Mouse (Mus musculus): Measurements from ENCODE around the gene Msln. TPM values are rescaled to one million over a fixed set of nuclear protein-coding genes. Genes with fewer than 3 reads are reported as not detected.

Msln gene
- total and polyA plus RNA-seq, 3 experiments: not detected

GRCm38 (mm10) chr17:25755627-25756377, 1.6 kb upstream of the Msln start:
- H3K4me1 ChIP-seq (ENCODE audit: control insufficient read depth in 1 of 2, insufficient read depth in 2 of 2, low read length in 2 of 2): no peaks in the 10 kb centered on the region
- H3K4me3 ChIP-seq (ENCODE audit: control insufficient read depth in 1 of 2, insufficient read depth in 1 of 2, low read depth in 2 of 2, low read length in 2 of 2): no peak overlapping the region
- peaks cover 0 to 10% of the 10 kb centered on the region in 2 experiments; a peak in 3 of 4 replicates for H3K27me3 ChIP-seq (ENCODE audit: control insufficient read depth in 1 of 2, insufficient read depth in 2 of 2, low read length in 2 of 2)
- TF ChIP-seq ZMIZ1 (IDR thresholded peaks at IDR 0.05; ENCODE audit: low read depth, low read length): no peak
- TF ChIP-seq UBTF (IDR thresholded peaks at IDR 0.05; ENCODE audit: borderline replicate concordance, insufficient read depth, low read depth, low read length): no peak
- TF ChIP-seq MAZ (IDR thresholded peaks at IDR 0.05; ENCODE audit: low read depth, low read length): no peak
- TF ChIP-seq USF2 (IDR thresholded peaks at IDR 0.05; ENCODE audit: borderline replicate concordance in 1 of 2, insufficient read depth in 1 of 2, low read depth in 1 of 2, low read length in 2 of 2): no peak
- no peak for TF ChIP-seq CHD1 (IDR thresholded peaks at IDR 0.05; ENCODE audit: low read depth, low read length)
- no peak for TF ChIP-seq POLR2AphosphoS5 (IDR thresholded peaks at IDR 0.05; ENCODE audit: borderline replicate concordance, low read depth, low read length)
- TF ChIP-seq JUND (IDR thresholded peaks at IDR 0.05; ENCODE audit: low read depth, low read length): no peak
- TF ChIP-seq TBP (IDR thresholded peaks at IDR 0.05; ENCODE audit: low read depth, low read length): no peak
- no peak for TF ChIP-seq NRF1 (IDR thresholded peaks at IDR 0.05; ENCODE audit: insufficient read depth, low read depth, low read length, poor library complexity, severe bottlenecking)
- no peak for TF ChIP-seq EP300 (IDR thresholded peaks at IDR 0.05; ENCODE audit: low read depth in 1 of 2, low read length in 2 of 2)
- TF ChIP-seq SIN3A (IDR thresholded peaks at IDR 0.05; ENCODE audit: low read length): no peak
- no peak for TF ChIP-seq GATA1 (IDR thresholded peaks at IDR 0.05; ENCODE audit: low read depth, low read length)
- no peak for TF ChIP-seq CHD2 (IDR thresholded peaks at IDR 0.05; ENCODE audit: low read length)
- no peak for DNase-seq (ENCODE audit: low read depth, low spot score)
- H3K9me3 ChIP-seq (replicated peaks; ENCODE audit: insufficient read depth, low read length): no peaks in the 10 kb centered on the region
- H3K9ac ChIP-seq (ENCODE audit: control insufficient read depth, low read depth, low read length, poor library complexity, severe bottlenecking): no peak overlapping the region
- no peaks in the 10 kb centered on the region for H3K36me3 ChIP-seq (ENCODE audit: control insufficient read depth in 1 of 2, insufficient read depth in 2 of 2, low read length in 2 of 2)
- no peak overlapping the region for H3K27ac ChIP-seq (ENCODE audit: control insufficient read depth, low read depth, low read length)
- H3K79me2 ChIP-seq (ENCODE audit: control insufficient read depth, insufficient read depth, low read length, poor library complexity): no peaks in the 10 kb centered on the region

GRCm38 (mm10) chr17:25755086-25755485, 908 bp upstream of the Msln start:
- Histone ChIP-seq H3K36me3 (ENCODE audit: control insufficient read depth in 1 of 2, insufficient read depth in 2 of 2, low read length in 2 of 2) (no peaks in the 10 kb centered on the region), H3K27me3 (ENCODE audit: control insufficient read depth in 1 of 2, insufficient read depth in 2 of 2, low read length in 2 of 2) (peaks cover 0 to 10% of the 10 kb centered on the region in 2 experiments; a peak in 3 of 4 replicates), H3K27ac (ENCODE audit: control insufficient read depth, low read depth, low read length) (no peak overlapping the region), H3K9me3 (replicated peaks; ENCODE audit: insufficient read depth, low read length) (no peaks in the 10 kb centered on the region), H3K4me1 (ENCODE audit: control insufficient read depth in 1 of 2, insufficient read depth in 2 of 2, low read length in 2 of 2) (no peaks in the 10 kb centered on the region), H3K9ac (ENCODE audit: control insufficient read depth, low read depth, low read length, poor library complexity, severe bottlenecking) (no peak overlapping the region), H3K79me2 (ENCODE audit: control insufficient read depth, insufficient read depth, low read length, poor library complexity) (no peaks in the 10 kb centered on the region), H3K4me3 (ENCODE audit: control insufficient read depth in 1 of 2, insufficient read depth in 1 of 2, low read depth in 2 of 2, low read length in 2 of 2) (no peak overlapping the region)
- DNase-seq (ENCODE audit: low read depth, low spot score): no peak
- no peak for TF ChIP-seq MAFK (IDR thresholded peaks at IDR 0.05; ENCODE audit: borderline replicate concordance, low read depth, low read length)
- no peak for TF ChIP-seq TAL1 (IDR thresholded peaks at IDR 0.05; ENCODE audit: low read length)
- TF ChIP-seq JUND (IDR thresholded peaks at IDR 0.05; ENCODE audit: low read depth, low read length): no peak
- no peak for TF ChIP-seq RCOR1 (IDR thresholded peaks at IDR 0.05; ENCODE audit: low read depth, low read length)
- no peak for TF ChIP-seq GATA1 (IDR thresholded peaks at IDR 0.05; ENCODE audit: low read depth, low read length)
- no peak for TF ChIP-seq HCFC1 (IDR thresholded peaks at IDR 0.05; ENCODE audit: low read depth, low read length)
